Mouse (Mus musculus) spleen, adult 18-20 months (tissue): Measurements from ENCODE around the gene Nfyc.

Experiments used
- DNase-seq, 2 experiments: peaks; one replicate each; pipeline ENCODE4 v3.0.0; 2022; ENCODE audit warnings: mixed read lengths in 2 of 2

Nfyc gene

GRCm38 (mm10) chr4:120747941-120748866 lies 83.2 kb downstream of the Nfyc start, which contains the start of gene Kcnq4:
Kcnq4 (minus strand) TSS chr4:120748612.
- DNase-seq, result no peak

GRCm38 (mm10) chr4:120747243-120747792 lies 84.1 kb downstream of the Nfyc start:
- DNase-seq, result no peak

GRCm38 (mm10) chr4:120746552-120747150 lies 84.7 kb downstream of the Nfyc start:
- no peak for DNase-seq

GRCm38 (mm10) chr4:120745731-120746551 lies 85.4 kb downstream of the Nfyc start:
- DNase-seq, result no peak

- no peak for DNase-seq
Measured at GRCm38 (mm10) chr4:120743636-120744035, 87.7 kb downstream of the Nfyc start.

GRCm38 (mm10) chr4:120741303-120741702 lies 90.1 kb downstream of the Nfyc start:
- no peak for DNase-seq

GRCm38 (mm10) chr4:120734012-120734622 lies 97.3 kb downstream of the Nfyc start:
- no peak for DNase-seq

GRCm38 (mm10) chr4:120732737-120733136 lies 98.6 kb downstream of the Nfyc start:
- no peak for DNase-seq

- DNase-seq, result peak; percentile 32 to 61
Measured at GRCm38 (mm10) chr4:120731030-120731644, 100.2 kb downstream of the Nfyc start.

- DNase-seq, result no peak
Measured at GRCm38 (mm10) chr4:120730574-120730973, 100.8 kb downstream of the Nfyc start.

GRCm38 (mm10) chr4:120730146-120730545 lies 101.2 kb downstream of the Nfyc start:
- DNase-seq, result no peak

- no peak for DNase-seq
Measured at GRCm38 (mm10) chr4:120729441-120729840, 101.9 kb downstream of the Nfyc start.

GRCm38 (mm10) chr4:120727842-120728241 lies 103.5 kb downstream of the Nfyc start:
- no peak for DNase-seq

- DNase-seq, result no peak
Measured at GRCm38 (mm10) chr4:120726174-120726573, 105.2 kb downstream of the Nfyc start.

- DNase-seq, result no peak
Measured at GRCm38 (mm10) chr4:120725516-120726090, 105.8 kb downstream of the Nfyc start.

- DNase-seq, result no peak
Measured at GRCm38 (mm10) chr4:120721574-120721973, 109.8 kb downstream of the Nfyc start.

- DNase-seq, result no peak
Measured at GRCm38 (mm10) chr4:120719152-120719551, 112.2 kb downstream of the Nfyc start.

GRCm38 (mm10) chr4:120717591-120717990 lies 113.8 kb downstream of the Nfyc start:
- no peak for DNase-seq

- no peak for DNase-seq
Measured at GRCm38 (mm10) chr4:120716765-120717164, 114.6 kb downstream of the Nfyc start.

GRCm38 (mm10) chr4:120716141-120716571 lies 115.2 kb downstream of the Nfyc start:
- peak; percentile 21 to 50 for DNase-seq

- no peak for DNase-seq
Measured at GRCm38 (mm10) chr4:120713856-120714497, 117.4 kb downstream of the Nfyc start.
